Mouse (Mus musculus) layer of hippocampus, postnatal 36 days (tissue): ENCODE measurements around the gene Ggnbp2. TPM values are rescaled to one million over a fixed set of nuclear protein-coding genes. Genes with fewer than 3 reads are reported as not detected.
"Not testable (repeated sequence)": the region's sequence is repeated elsewhere in the genome, so short reads cannot be mapped to it uniquely, and the experiment has no call there.

ENCODE experiments used
- DNase-seq, 2 experiments: peaks; one replicate each; pipeline ENCODE4 v3.0.0; 2022
- total RNA-seq, 2 experiments: library from RNA; stranded (reverse); gene quantifications; 2 replicates each; pipeline ENCODE4 v1.2.3; 2021

The Ggnbp2 gene
- total RNA-seq, 2 experiments from 2014 or later: 82.3 to 84.1 TPM

GRCm38 (mm10) chr11:84879007-84879771 is 8.6 kb upstream of the Ggnbp2 start:
- no peak for DNase-seq

- DNase-seq: not testable (repeated sequence)
These were observed 5.4 kb upstream of the Ggnbp2 start for GRCm38 (mm10) chr11:84876020-84876419.

GRCm38 (mm10) chr11:84873042-84873833 is 2.6 kb upstream of the Ggnbp2 start:
- DNase-seq: no peak

GRCm38 (mm10) chr11:84871548-84872069 is 992 bp upstream of the Ggnbp2 start:
- no peak for DNase-seq

- DNase-seq: no peak
These were observed 429 bp upstream of the Ggnbp2 start for GRCm38 (mm10) chr11:84871046-84871445.

- DNase-seq: peak; percentile 91 to 92
These were observed 932 bp downstream of the Ggnbp2 start for GRCm38 (mm10) chr11:84869537-84870232.

- no peak for DNase-seq
These were observed 1.8 kb downstream of the Ggnbp2 start for GRCm38 (mm10) chr11:84868786-84869259.

GRCm38 (mm10) chr11:84867586-84867985 is 3.0 kb downstream of the Ggnbp2 start:
- DNase-seq: no peak

- DNase-seq: no peak
These were observed 5.3 kb downstream of the Ggnbp2 start for GRCm38 (mm10) chr11:84865268-84865667.

- DNase-seq: no peak
These were observed 15.3 kb downstream of the Ggnbp2 start for GRCm38 (mm10) chr11:84855285-84855684.

GRCm38 (mm10) chr11:84847475-84848090 is 23.0 kb downstream of the Ggnbp2 start:
- no peak for DNase-seq

GRCm38 (mm10) chr11:84846741-84847474 is 23.7 kb downstream of the Ggnbp2 start:
- no peak for DNase-seq

- DNase-seq: no peak
These were observed 31.3 kb downstream of the Ggnbp2 start for GRCm38 (mm10) chr11:84839330-84839729.

GRCm38 (mm10) chr11:84829495-84829894 is 41.1 kb downstream of the Ggnbp2 start:
- DNase-seq: not testable (repeated sequence)

- peak; percentile 87 for DNase-seq
These were observed 41.9 kb downstream of the Ggnbp2 start, which contains the start of gene Dhrs11 for GRCm38 (mm10) chr11:84828516-84829399. TSS of gene Dhrs11 (minus strand) at chr11:84828994.

- DNase-seq: no peak
These were observed 42.6 kb downstream of the Ggnbp2 start for GRCm38 (mm10) chr11:84827901-84828503.

GRCm38 (mm10) chr11:84827492-84827891 is 43.1 kb downstream of the Ggnbp2 start:
- no peak for DNase-seq

- DNase-seq: peak; percentile 45 to 50
These were observed 44.4 kb downstream of the Ggnbp2 start for GRCm38 (mm10) chr11:84826185-84826584.

GRCm38 (mm10) chr11:84825261-84825807 is 45.3 kb downstream of the Ggnbp2 start:
- DNase-seq: no peak
